Mouse (Mus musculus) testis, adult 2 months (tissue): ENCODE measurements around the gene Bmpr1b.

Experiments used
- CTCF ChIP-seq: fragments of 200-500 bp; IDR thresholded peaks from 2 replicates; pipeline ENCODE4 v1.5.1; 2012; ENCODE audit warnings: low read depth, mild to moderate bottlenecking, inconsistent platforms, low read length, moderate library complexity; ENCODE audit not compliant: control insufficient read depth, insufficient read depth, insufficient replicate concordance
- POLR2A ChIP-seq: fragments of 200-500 bp; IDR thresholded peaks from 2 replicates; pipeline ENCODE4 v1.6.1; 2012; ENCODE audit warnings: low read depth, mild to moderate bottlenecking, inconsistent platforms, low read length, moderate library complexity; ENCODE audit not compliant: control insufficient read depth

GRCm38 (mm10) chr3:141804133-141804532, 365.1 kb downstream of the Bmpr1b start:
- TF ChIP-seq CTCF (no peak), POLR2A (no peak)
